Mouse (Mus musculus): ENCODE measurements around the gene Fam124a. TPM values are rescaled to one million over a fixed set of nuclear protein-coding genes. Genes with fewer than 3 reads are reported as not detected.

Fam124a gene
- total and polyA plus RNA-seq, 2 experiments from 2014 or later: 5.0 to 19.6 TPM

DNA sequence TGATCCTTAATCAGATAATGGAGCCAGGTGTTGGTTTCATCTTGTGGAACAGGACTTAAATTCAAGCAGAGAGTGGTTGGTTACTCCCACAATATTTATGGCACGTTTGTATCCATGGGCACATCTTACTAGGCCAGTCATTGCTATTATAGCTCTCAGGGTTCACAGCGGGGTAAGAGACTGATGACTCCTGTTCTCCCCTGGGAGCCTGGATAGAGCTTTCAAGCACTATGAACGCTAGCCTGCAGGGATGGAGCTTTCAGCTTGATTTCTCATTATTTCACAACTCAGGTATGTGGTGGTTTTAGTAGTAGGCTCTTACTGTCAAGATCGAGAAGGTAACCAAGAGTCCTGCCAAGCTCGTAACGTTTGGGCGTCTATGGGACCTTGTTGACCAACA is 100.5 kb downstream of the Fam124a start:
- Histone ChIP-seq H3K4me2 (ENCODE audit: low read depth, low read length) (no peak overlapping the region), H3K36me3 (replicated peaks; ENCODE audit: control insufficient read depth, insufficient read depth, low read length) (no peaks in the 10 kb centered on the region), H3K27ac (ENCODE audit: low read depth) (no peak overlapping the region), H3K9ac (replicated peaks; ENCODE audit: low read depth, low read length) (no peak overlapping the region), H3K4me1 (ENCODE audit: control insufficient read depth, insufficient read depth) (no peaks in the 10 kb centered on the region), H3K9me3 (replicated peaks; ENCODE audit: control insufficient read depth, low read length) (no peaks in the 10 kb centered on the region), H3K27me3 (ENCODE audit: control insufficient read depth, insufficient read depth, low read length) (no peaks in the 10 kb centered on the region), H3K4me3 (ENCODE audit: low read depth, low read length) (no peak overlapping the region)
- no peak for DNase-seq (ENCODE audit: low spot score)
- WGBS: 79% methylated on average over 7 of the region's 7 CpGs
- ATAC-seq (ENCODE audit: insufficient read depth, low read depth): no peak
- TF ChIP-seq EP300 (IDR thresholded peaks at IDR 0.05; ENCODE audit: low read depth) (no peak), CTCF (IDR thresholded peaks at IDR 0.05; ENCODE audit: low read depth) (no peak)

DNA sequence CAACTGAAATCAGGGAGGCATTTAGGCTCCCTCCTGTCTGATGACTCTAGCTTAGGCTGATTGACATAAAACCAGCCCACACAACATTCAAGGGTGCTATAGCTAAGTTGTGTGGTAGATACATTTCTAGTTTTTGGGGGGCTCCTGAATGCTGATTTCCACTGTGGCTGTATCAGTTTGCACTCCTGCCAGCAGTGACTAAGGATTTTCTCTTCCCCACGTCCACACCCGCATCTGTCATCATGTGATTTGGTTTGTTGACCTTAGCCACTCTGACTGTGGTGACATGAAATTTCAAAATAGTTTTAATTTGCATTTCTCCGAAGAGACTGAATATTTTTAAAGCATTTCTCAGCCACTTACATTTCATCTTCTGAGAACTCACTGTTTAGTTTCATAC is 101.9 kb downstream of the Fam124a start:
- Histone ChIP-seq H3K9me3 (replicated peaks; ENCODE audit: control insufficient read depth, low read length) (no peaks in the 10 kb centered on the region), H3K4me1 (ENCODE audit: control insufficient read depth, insufficient read depth) (no peaks in the 10 kb centered on the region), H3K27ac (ENCODE audit: low read depth) (no peak overlapping the region), H3K4me2 (ENCODE audit: low read depth, low read length) (no peak overlapping the region), H3K4me3 (ENCODE audit: low read depth, low read length) (no peak overlapping the region), H3K9ac (replicated peaks; ENCODE audit: low read depth, low read length) (no peak overlapping the region), H3K27me3 (ENCODE audit: control insufficient read depth, insufficient read depth, low read length) (no peaks in the 10 kb centered on the region), H3K36me3 (replicated peaks; ENCODE audit: control insufficient read depth, insufficient read depth, low read length) (no peaks in the 10 kb centered on the region)
- WGBS: 58% methylated on average over 3 of the region's 3 CpGs
- ATAC-seq (ENCODE audit: insufficient read depth, low read depth) (no peak), DNase-seq (ENCODE audit: low spot score) (no peak)
- no peak for TF ChIP-seq EP300 (IDR thresholded peaks at IDR 0.05; ENCODE audit: low read depth)
- no peak for TF ChIP-seq CTCF (IDR thresholded peaks at IDR 0.05; ENCODE audit: low read depth)

Other genes starting within 250 kb of the Fam124a start
- gene Gucy1b2, start 99.4 kb upstream of the Fam124a start, total RNA-seq (2014; rRNA removed; ENCODE audit: low replicate concordance): not detected in 2 replicates
- gene Gucy1b2, start 99.4 kb upstream of the Fam124a start, polyA plus RNA-seq (2015; fragmentation: Nextera tagmentation; extraction: Ambion mirVana): 0.04 and 0.18 TPM in 2 replicates
- not detected in 2 replicates for gene Gm4131, start 11.2 kb downstream of the Fam124a start, total RNA-seq (2014; rRNA removed; ENCODE audit: low replicate concordance)
- not detected in 2 replicates for gene Gm4131, start 11.2 kb downstream of the Fam124a start, polyA plus RNA-seq (2015; fragmentation: Nextera tagmentation; extraction: Ambion mirVana)
- not detected in 2 replicates for gene Serpine3, start 107.9 kb downstream of the Fam124a start, total RNA-seq (2014; rRNA removed; ENCODE audit: low replicate concordance)
- not detected in 2 replicates for gene Serpine3, start 107.9 kb downstream of the Fam124a start, polyA plus RNA-seq (2015; fragmentation: Nextera tagmentation; extraction: Ambion mirVana)
- gene Ints6, start 205.4 kb downstream of the Fam124a start, total RNA-seq (2014; rRNA removed; ENCODE audit: low replicate concordance): 12.5 and 17.4 TPM in 2 replicates
- 6.5 and 8.2 TPM in 2 replicates for gene Ints6, start 205.4 kb downstream of the Fam124a start, polyA plus RNA-seq (2015; fragmentation: Nextera tagmentation; extraction: Ambion mirVana)